Mouse (Mus musculus): ENCODE measurements at regions not wholly inside any gene's neighbourhood (a gene's known extent, or its start where the extent isn't known, plus 50 kb on each side); places are given as distances from the start of the nearest gene placed in this dataset.

DNA sequence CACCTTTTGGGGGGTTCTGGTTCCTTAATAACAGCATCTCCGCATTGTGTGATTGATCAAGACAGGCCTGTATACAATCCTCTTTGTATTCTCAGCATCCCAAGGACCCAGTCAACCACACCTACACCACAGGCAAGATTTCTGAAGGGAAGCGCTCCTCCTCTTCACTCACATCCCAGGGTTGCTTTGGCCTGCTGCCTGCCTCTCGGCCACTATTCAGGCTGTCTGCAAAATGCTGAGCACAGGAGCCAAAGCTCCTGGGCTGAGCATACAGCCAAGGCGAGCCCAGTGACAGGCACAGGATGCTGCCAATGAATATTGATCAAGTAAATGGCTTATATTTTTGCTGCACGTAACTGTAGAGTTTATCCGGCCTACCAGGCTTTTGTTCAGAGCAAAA, 56.9 kb upstream of the Gpr12 start:
- intact Hi-C loops (cut with DNase I), result no loop called here

GRCm38 (mm10) chr5:146636859-146637258, 51.8 kb upstream of the Gpr12 start:
- intact Hi-C loops (cut with DNase I), result no loop called here
